Mouse (Mus musculus): ENCODE results near the gene Psg22.
"Not testable (repeated sequence)": the region's sequence is repeated elsewhere in the genome, so short reads cannot be mapped to it uniquely, and the experiment has no call there.

The Psg22 gene

DNA sequence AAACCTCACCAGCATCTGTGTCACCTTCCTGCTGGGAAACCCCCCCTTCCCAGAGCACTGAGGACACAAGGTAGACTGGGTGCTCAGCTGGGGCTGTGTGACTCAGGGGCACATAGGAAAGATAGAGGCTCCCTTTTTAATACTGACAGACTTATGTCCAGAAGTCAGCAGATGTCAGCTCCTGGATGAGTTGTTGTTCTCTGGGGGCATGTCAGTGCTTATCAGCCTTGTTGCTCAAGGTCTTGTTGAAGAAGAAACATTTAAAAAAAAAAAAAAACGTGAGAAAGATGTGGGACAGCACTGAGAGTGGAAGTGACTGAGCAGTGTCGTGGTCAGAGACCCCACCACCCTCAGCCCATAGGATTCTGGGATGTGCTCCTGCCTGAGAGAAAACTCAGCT, at the start of gene Psg22:
Gene Psg22 (plus strand): TSS at position 301 of the 400 bp plus-strand sequence.
- DNase-seq (ENCODE audit: low spot score): no peak

DNA sequence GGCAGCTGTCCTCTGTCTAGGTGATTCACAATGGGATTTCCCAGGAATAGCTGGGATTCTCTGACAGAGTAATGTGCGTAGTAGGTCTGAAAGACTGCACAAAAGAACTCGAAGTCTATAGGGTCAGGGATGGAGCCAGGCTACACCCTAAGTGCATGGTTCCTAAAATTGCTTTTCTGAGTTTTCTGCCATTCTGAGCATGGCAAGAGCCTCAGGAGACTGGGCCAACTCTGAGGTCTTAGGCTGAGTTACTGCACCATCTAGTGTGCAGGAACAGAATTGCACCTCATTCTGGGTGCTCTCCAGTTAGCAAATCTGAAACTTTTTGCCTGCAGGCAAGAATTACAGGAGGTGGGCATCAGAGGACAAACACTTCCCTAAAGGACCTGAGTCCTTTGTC, 38.1 kb upstream of the Psg22 start:
- DNase-seq (ENCODE audit: low spot score): no peak

GRCm38 (mm10) chr7:18685586-18685985, 32.3 kb upstream of the Psg22 start:
- no peak for DNase-seq (ENCODE audit: low spot score)

- DNase-seq (ENCODE audit: low spot score): no peak
Observed at GRCm38 (mm10) chr7:18686085-18686484, 31.8 kb upstream of the Psg22 start, which contains the start of gene Psg20. Psg20 (minus strand) TSS chr7:18686185.

DNA sequence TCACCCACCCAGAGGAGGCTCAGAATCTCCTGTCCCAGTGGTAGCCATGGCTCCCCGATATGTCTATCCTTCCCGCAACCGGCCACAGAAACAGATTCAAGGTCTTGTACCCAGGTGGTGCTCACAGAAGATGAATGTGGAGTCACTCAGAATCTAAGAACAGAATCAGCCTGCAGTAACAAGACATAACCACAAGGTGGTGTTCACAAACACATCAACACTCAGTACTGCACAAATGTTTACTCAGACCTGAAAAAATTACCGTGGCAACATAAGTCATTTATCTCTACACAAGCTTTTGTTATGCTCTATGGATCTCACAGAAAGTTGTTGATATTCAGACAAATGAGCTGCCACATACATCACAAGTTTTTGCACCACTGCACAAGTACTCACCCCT, 7.6 kb upstream of the Psg22 start:
- DNase-seq (ENCODE audit: low spot score): not testable (repeated sequence)

DNA sequence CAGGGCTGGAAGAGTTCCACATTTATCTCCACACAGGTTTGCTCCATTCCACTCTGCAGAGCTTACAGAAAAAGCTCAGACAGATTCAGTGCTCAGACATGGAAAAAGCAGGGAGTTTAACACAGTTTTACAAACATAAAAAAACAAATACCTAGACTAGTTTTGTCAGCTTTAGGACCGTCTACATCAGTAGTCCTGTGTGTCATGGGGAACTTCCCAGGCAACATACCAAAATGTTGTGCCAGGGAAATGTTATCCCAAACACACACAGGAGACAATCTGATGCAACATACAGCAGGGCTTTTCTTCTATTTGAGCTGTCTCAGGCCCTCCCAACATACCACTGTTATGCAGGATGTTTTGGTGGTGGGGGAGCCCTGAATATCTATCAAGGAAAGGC, 7.0 kb upstream of the Psg22 start:
- DNase-seq (ENCODE audit: low spot score): no peak

DNA sequence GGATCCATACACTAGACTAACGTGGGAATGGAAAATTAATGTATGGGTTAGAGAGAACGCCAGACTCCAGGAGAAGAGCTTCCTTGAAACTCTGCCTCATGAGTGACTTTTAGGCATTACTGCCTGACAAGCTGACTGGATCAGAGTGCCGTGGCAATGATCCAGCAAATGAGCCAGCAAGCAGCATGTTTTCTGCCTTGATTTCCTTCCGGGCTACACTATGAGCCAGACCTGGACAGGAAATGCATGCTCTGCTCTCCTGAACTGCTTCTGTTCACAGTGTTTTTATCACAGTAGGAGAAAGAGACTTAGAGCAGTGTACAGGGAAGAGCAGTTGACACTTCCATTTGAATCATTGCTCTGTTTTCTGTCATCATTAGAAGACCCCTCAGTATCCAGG, 2.3 kb upstream of the Psg22 start:
- no peak for DNase-seq (ENCODE audit: low spot score)

- DNase-seq (ENCODE audit: low spot score): no peak
Observed at GRCm38 (mm10) chr7:18724001-18724400, 6.1 kb downstream of the Psg22 start.

- DNase-seq (ENCODE audit: low spot score): not testable (repeated sequence)
Observed at GRCm38 (mm10) chr7:18725931-18726330, 8.0 kb downstream of the Psg22 start.

DNA sequence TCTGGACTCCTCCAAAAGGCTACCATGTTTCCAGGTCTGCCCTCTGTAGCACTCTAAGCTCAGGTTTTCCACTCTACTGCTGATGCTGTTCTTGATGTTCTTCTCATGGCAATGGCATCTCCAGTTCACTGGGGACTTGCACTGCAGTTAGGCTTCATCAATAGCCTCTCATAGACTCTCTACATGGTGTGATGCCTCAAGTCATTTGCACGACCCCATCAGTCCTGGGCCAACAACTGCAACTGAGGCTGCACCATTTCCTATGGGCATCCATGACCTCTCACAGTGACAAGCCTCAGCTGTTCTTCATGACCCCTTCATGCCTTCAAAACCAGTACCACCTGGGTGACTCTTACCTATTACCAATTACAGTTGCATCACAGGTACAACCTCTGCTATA, 10.5 kb downstream of the Psg22 start:
- no peak for DNase-seq (ENCODE audit: low spot score)

- no peak for DNase-seq (ENCODE audit: low spot score)
Observed at GRCm38 (mm10) chr7:18733111-18733510, 15.2 kb downstream of the Psg22 start.

- no peak for DNase-seq (ENCODE audit: low spot score)
Observed at GRCm38 (mm10) chr7:18734451-18734850, 16.6 kb downstream of the Psg22 start.

- DNase-seq (ENCODE audit: low spot score): no peak
Observed at GRCm38 (mm10) chr7:18746189-18746860, 28.4 kb downstream of the Psg22 start.

DNA sequence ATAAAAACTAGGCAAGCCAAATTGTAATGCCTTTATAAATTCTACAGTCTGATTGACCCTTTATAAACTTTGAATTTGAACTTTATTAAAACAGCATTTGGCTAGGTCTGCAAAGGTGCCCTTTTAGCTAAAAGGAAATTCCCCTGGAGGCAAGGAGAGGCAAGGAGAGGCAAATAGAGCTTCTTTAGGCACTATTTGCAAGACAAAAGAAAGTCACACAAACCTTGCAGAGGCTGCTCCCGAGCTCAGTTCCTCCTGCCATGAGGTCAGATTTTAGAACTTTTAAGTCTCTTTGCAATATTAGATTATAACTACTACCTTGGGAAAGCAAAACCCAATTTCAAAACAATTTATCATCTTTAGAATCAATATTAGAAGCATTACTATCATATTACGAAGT, 29.5 kb downstream of the Psg22 start:
- not testable (repeated sequence) for DNase-seq (ENCODE audit: low spot score)

GRCm38 (mm10) chr7:18748994-18749895, 31.4 kb downstream of the Psg22 start:
- DNase-seq (ENCODE audit: low spot score): no peak

DNA sequence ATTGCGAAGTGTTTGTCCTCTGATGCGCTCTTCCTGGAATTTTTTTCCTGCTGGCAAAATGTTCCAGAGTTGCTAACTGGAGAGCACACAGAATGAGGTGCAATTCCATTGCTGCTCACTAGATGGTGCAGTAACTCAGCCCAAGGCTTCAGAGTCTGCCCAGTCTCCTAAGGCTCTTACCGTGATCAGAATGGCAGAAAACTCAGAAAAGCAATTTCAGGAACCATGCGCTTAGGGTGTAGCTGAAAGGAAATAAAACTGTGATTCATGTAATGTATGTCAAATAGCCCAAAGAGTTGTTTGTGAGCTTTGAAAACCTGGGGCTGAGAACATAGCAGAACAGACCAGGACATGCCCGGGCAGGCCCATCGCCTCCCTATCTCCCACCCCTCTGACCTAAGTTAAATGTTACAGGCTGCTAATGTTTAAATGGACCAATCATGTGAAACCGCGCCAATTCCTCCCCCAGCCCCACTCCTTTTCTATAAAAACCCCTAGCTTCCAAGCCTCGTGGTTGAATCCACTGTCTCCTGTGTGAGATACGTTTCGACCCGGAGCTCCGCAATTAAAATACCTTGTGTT, 32.1 kb downstream of the Psg22 start:
- peak; percentile 59 for DNase-seq (ENCODE audit: low spot score)

- not testable (repeated sequence) for DNase-seq (ENCODE audit: low spot score)
Observed at GRCm38 (mm10) chr7:18760152-18760551, 42.3 kb downstream of the Psg22 start.

GRCm38 (mm10) chr7:18762885-18763284, 45.0 kb downstream of the Psg22 start:
- not testable (repeated sequence) for DNase-seq (ENCODE audit: low spot score)

Data from lung, postnatal 25 days (tissue).